Mouse (Mus musculus) CH12.LX (cell line): ENCODE results near the gene Ptpn5. TPM values are rescaled to one million over a fixed set of nuclear protein-coding genes. Genes with fewer than 3 reads are reported as not detected.
A peak's percentile ranks its signal among the peaks of the same experiment; 100 is the strongest.

Experiments
- DNase-seq: peaks from one replicate; pipeline ENCODE4 v3.0.0-alpha.2; 2013; ENCODE audit errors: extremely low read depth
- H3K27ac ChIP-seq: 2 replicates; pipeline ENCODE4 v1.5.1; 2012; ENCODE audit warnings: low read depth, mild to moderate bottlenecking, control low read depth, moderate library complexity; ENCODE audit not compliant: insufficient read depth
- H3K27me3 ChIP-seq: replicated peaks from 2 replicates; pipeline ENCODE3; 2012; ENCODE audit warnings: inconsistent platforms
- H3K36me3 ChIP-seq, 2 experiments: replicated peaks in 1 of 2; 2 replicates each; pipeline versions ENCODE3 to v1.6.1; 2012; ENCODE audit warnings: inconsistent platforms in 1 of 2, low read length in 1 of 2, mild to moderate bottlenecking in 1 of 2, mixed read lengths in 1 of 2, moderate library complexity in 1 of 2; ENCODE audit not compliant: control insufficient read depth in 1 of 2, insufficient read depth in 1 of 2
- H3K4me1 ChIP-seq, 2 experiments: 2 replicates each; pipeline ENCODE4 v1.6.1; 2012; ENCODE audit warnings: inconsistent platforms in 1 of 2, moderate library complexity in 1 of 2; ENCODE audit not compliant: insufficient read depth in 2 of 2, control insufficient read depth in 1 of 2
- H3K4me2 ChIP-seq: 2 replicates; pipeline ENCODE4 v1.6.1; 2012; ENCODE audit warnings: low read depth, mild to moderate bottlenecking, control low read depth; ENCODE audit not compliant: poor library complexity, insufficient read depth, severe bottlenecking
- H3K4me3 ChIP-seq, 3 experiments: fragments of 150-350 bp in 1 of 3; sonication (generic) in 1 of 3; replicated peaks in 1 of 3; 2 replicates each; pipeline versions ENCODE3 to v1.5.1; 2011 to 2012; ENCODE audit warnings: low read depth in 2 of 3, low read length in 2 of 3, mild to moderate bottlenecking in 2 of 3, moderate library complexity in 2 of 3, control low read depth in 1 of 3, improper control_type of control experiment in 1 of 3, inconsistent platforms in 1 of 3, mixed read lengths in 1 of 3; ENCODE audit not compliant: poor library complexity in 1 of 3
- H3K79me2 ChIP-seq: replicated peaks from 2 replicates; pipeline ENCODE4 v1.6.1; 2012; ENCODE audit warnings: mild to moderate bottlenecking, moderate library complexity; ENCODE audit not compliant: control insufficient read depth, poor library complexity, insufficient read depth, severe bottlenecking; ENCODE audit errors: extremely low read depth
- H3K9ac ChIP-seq: 2 replicates; pipeline ENCODE4 v1.6.1; 2012; ENCODE audit warnings: low read depth, mild to moderate bottlenecking, control low read depth, moderate library complexity; ENCODE audit not compliant: insufficient read depth
- H3K9me3 ChIP-seq: replicated peaks from 2 replicates; pipeline ENCODE3; 2012; ENCODE audit warnings: low read length, inconsistent platforms, mixed read lengths
- BHLHE40 ChIP-seq: IDR thresholded peaks from 2 replicates; pipeline ENCODE4 v1.6.1; 2011; ENCODE audit warnings: mild to moderate bottlenecking, low read depth, low read length, improper control_type of control experiment
- CHD1 ChIP-seq: IDR thresholded peaks from 2 replicates; pipeline ENCODE4 v1.6.1; 2012; ENCODE audit warnings: low read depth, low read length, improper control_type of control experiment, inconsistent platforms
- CHD2 ChIP-seq: IDR thresholded peaks from 2 replicates; pipeline ENCODE4 v1.6.1; 2011; ENCODE audit warnings: low read length, improper control_type of control experiment
- CTCF ChIP-seq, 2 experiments: IDR thresholded peaks in 1 of 2; conservative IDR thresholded peaks in 1 of 2; 2 replicates each; pipeline ENCODE4 v1.5.1; 2011 to 2012; ENCODE audit warnings: low read depth in 2 of 2, low read length in 2 of 2, improper control_type of control experiment in 1 of 2, inconsistent platforms in 1 of 2, mild to moderate bottlenecking in 1 of 2, moderate library complexity in 1 of 2
- EP300 ChIP-seq: IDR thresholded peaks from 2 replicates; pipeline ENCODE4 v1.6.1; 2011; ENCODE audit warnings: low read length, improper control_type of control experiment
- ETS1 ChIP-seq: conservative IDR thresholded peaks from 2 replicates; pipeline ENCODE4 v1.6.1; 2012; ENCODE audit warnings: low read depth, mild to moderate bottlenecking, inconsistent platforms, low read length, improper control_type of control experiment, moderate library complexity
- HCFC1 ChIP-seq: IDR thresholded peaks from 2 replicates; pipeline ENCODE4 v1.6.1; 2012; ENCODE audit warnings: low read depth, mild to moderate bottlenecking, inconsistent platforms, low read length, improper control_type of control experiment
- JUN ChIP-seq: IDR thresholded peaks from 2 replicates; pipeline ENCODE4 v1.6.1; 2011; ENCODE audit warnings: low read depth, mild to moderate bottlenecking, low read length, improper control_type of control experiment, moderate library complexity; ENCODE audit not compliant: insufficient read depth
- KAT2A ChIP-seq: IDR thresholded peaks from 2 replicates; pipeline ENCODE4 v1.6.1; 2012; ENCODE audit warnings: low read length, improper control_type of control experiment, inconsistent platforms; ENCODE audit not compliant: insufficient replicate concordance
- MAFK ChIP-seq: IDR thresholded peaks from 2 replicates; pipeline ENCODE4 v1.6.1; 2011; ENCODE audit warnings: low read length, improper control_type of control experiment; ENCODE audit not compliant: insufficient replicate concordance
- MAX ChIP-seq: IDR thresholded peaks from 2 replicates; pipeline ENCODE4 v1.6.1; 2011; ENCODE audit warnings: low read length, improper control_type of control experiment
- MAZ ChIP-seq: IDR thresholded peaks from 2 replicates; pipeline ENCODE4 v1.6.1; 2012; ENCODE audit warnings: low read depth, mild to moderate bottlenecking, inconsistent platforms, low read length, improper control_type of control experiment, moderate library complexity
- MEF2A ChIP-seq: IDR thresholded peaks from 2 replicates; pipeline ENCODE4 v1.6.1; 2014; ENCODE audit warnings: low read depth, mild to moderate bottlenecking, inconsistent platforms, low read length, improper control_type of control experiment, borderline replicate concordance
- MXI1 ChIP-seq: IDR thresholded peaks from 2 replicates; pipeline ENCODE4 v1.6.1; 2011; ENCODE audit warnings: mild to moderate bottlenecking, low read depth, low read length, improper control_type of control experiment
- NELFE ChIP-seq: IDR thresholded peaks from 2 replicates; pipeline ENCODE4 v1.6.1; 2011; ENCODE audit warnings: low read depth, low read length, improper control_type of control experiment
- NRF1 ChIP-seq: IDR thresholded peaks from 2 replicates; pipeline ENCODE4 v1.6.1; 2014; ENCODE audit warnings: low read depth, mild to moderate bottlenecking, inconsistent platforms, low read length, improper control_type of control experiment, moderate library complexity
- RAD21 ChIP-seq: IDR thresholded peaks from 2 replicates; pipeline ENCODE4 v1.6.1; 2011; ENCODE audit warnings: low read depth, mild to moderate bottlenecking, low read length, improper control_type of control experiment, moderate library complexity
- RCOR1 ChIP-seq: conservative IDR thresholded peaks from 2 replicates; pipeline ENCODE4 v1.6.1; 2012; ENCODE audit warnings: low read depth, mild to moderate bottlenecking, inconsistent platforms, low read length, improper control_type of control experiment
- TBP ChIP-seq: conservative IDR thresholded peaks from 2 replicates; pipeline ENCODE4 v1.6.1; 2011; ENCODE audit warnings: low read depth, low read length, improper control_type of control experiment
- ZC3H11A ChIP-seq: IDR thresholded peaks from 2 replicates; pipeline ENCODE4 v1.6.1; 2012; ENCODE audit warnings: low read depth, mild to moderate bottlenecking, inconsistent platforms, low read length, improper control_type of control experiment
- ZMIZ1 ChIP-seq: IDR thresholded peaks from 2 replicates; pipeline ENCODE4 v1.6.1; 2012; ENCODE audit warnings: low read depth, mild to moderate bottlenecking, inconsistent platforms, low read length, improper control_type of control experiment
- ZNF384 ChIP-seq: IDR thresholded peaks from 2 replicates; pipeline ENCODE4 v1.6.1; 2012; ENCODE audit warnings: low read depth, low read length, improper control_type of control experiment, inconsistent platforms
- dilution Hi-C: fragments of 300-500 bp; cut with MboI; formaldehyde crosslinking; loops from 2 replicates; pipeline ENCODE4 v1.14.3; 2020; ENCODE audit warnings: low sequenced_read_pairs; ENCODE audit not compliant: extremely low pct_unique_long_range_greater_than_20kb, extremely low pct_ligation_motif_present
- in situ Hi-C: fragments of 300-500 bp; cut with MboI; formaldehyde crosslinking; loops from 3 replicates; pipeline ENCODE4 v1.14.3; 2019; ENCODE audit warnings: low sequenced_read_pairs, low pct_ligation_motif_present, low pct_unique_long_range_greater_than_20kb, mixed read lengths
- polyA plus RNA-seq: library from polyadenylated mRNA; unstranded; fragments of >175 nt; gene quantifications from 2 replicates; pipeline ENCODE4 v1.2.1, GENCODE M21; 2012; ENCODE audit warnings: low read depth; ENCODE audit not compliant: insufficient read length
- total RNA-seq, 2 experiments: library from RNA; depleted of rRNA; stranded (reverse); fragments of 300-350 nt in 1 of 2; fragments of >200 nt in 1 of 2; gene quantifications; 2 replicates each; pipeline ENCODE4 v1.2.3; 2012 to 2014

Ptpn5 gene
- total and polyA plus RNA-seq, 3 experiments = 0.90 to 3.4 (median 1.9) TPM

DNA sequence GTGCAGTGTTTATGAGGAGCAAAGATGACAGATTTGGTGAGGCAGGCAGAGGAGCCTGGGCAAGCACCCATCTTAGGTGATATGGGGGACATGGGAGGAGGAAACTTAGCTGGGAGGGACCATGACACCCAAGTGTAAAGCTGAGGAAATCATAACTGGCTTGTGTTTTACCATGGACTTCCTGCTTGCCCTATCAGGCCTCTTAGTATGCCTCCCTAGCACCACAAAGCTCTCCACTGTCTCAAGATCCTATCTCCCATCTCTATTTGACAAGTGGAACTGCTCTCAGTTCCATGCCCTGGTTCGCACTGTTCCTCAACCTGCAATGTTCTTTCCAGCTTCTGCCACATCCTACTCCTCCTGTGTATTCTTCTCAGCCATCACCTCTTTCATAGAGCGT lies 18.0 kb downstream of the Ptpn5 start:
- Histone ChIP-seq H3K9me3 (no peaks in the 10 kb centered on the region), H3K27ac (no peak overlapping the region), H3K36me3 (no peaks in the 10 kb centered on the region)
- in situ Hi-C loops = no loop called here
- TF ChIP-seq RAD21 = no peak
- no peak for TF ChIP-seq MEF2A
- TF ChIP-seq MXI1 = no peak
- TF ChIP-seq CHD2 = no peak
- TF ChIP-seq MAFK = no peak
- TF ChIP-seq EP300 = no peak
- TF ChIP-seq NELFE = no peak
- TF ChIP-seq ETS1 = no peak
- TF ChIP-seq JUN = no peak
- no peak for TF ChIP-seq MAZ
- TF ChIP-seq TBP = no peak
- TF ChIP-seq, all 38 proteins: peak for 0
- Histone ChIP-seq H3K9ac (no peak overlapping the region), H3K27me3 (no peaks in the 10 kb centered on the region), H3K4me3 (no peak overlapping the region), H3K4me1 (peaks cover 0 to 19% of the 10 kb centered on the region in 2 experiments; a peak in 3 of 4 replicates), H3K4me2 (no peak overlapping the region), H3K79me2 (no peaks in the 10 kb centered on the region)
- dilution Hi-C loops = no loop called here
- no peak for DNase-seq

DNA sequence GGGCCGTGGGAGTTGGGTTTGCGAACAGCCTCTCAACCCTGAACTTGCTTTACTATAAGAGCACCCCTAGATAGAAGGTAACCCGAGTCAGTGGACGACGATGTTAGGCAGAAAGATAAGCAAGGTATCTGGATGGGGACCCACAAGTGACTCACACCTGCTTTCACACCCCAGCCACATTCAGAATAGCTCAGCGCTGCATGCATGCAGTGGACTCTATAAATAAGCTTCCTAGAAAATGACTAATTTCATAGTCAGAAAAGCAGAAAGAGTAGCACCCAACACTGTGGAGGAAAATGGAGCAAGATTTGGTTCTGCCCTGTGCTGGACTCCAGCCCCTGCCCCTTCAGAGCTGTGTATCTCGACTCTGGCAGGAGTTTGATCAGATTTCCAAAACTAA lies 20.1 kb downstream of the Ptpn5 start:
- in situ Hi-C loops = no loop called here
- Histone ChIP-seq H3K4me3 (no peak overlapping the region), H3K9ac (no peak overlapping the region), H3K27me3 (no peaks in the 10 kb centered on the region), H3K4me1 (peaks cover 6 to 26% of the 10 kb centered on the region in 2 experiments), H3K4me2 (no peak overlapping the region), H3K27ac (no peak overlapping the region), H3K36me3 (no peaks in the 10 kb centered on the region), H3K9me3 (no peaks in the 10 kb centered on the region), H3K79me2 (no peaks in the 10 kb centered on the region)
- DNase-seq = peak; percentile 51
- dilution Hi-C loops = no loop called here
- TF ChIP-seq NRF1 = no peak
- TF ChIP-seq EP300 = peak; percentile 32; the same call in 1 of the 2 replicates
- TF ChIP-seq MEF2A = peak; percentile 58
- no peak for TF ChIP-seq RCOR1
- TF ChIP-seq MAFK = no peak
- TF ChIP-seq CHD1 = no peak
- peak; percentile 54 for TF ChIP-seq BHLHE40
- no peak for TF ChIP-seq KAT2A
- no peak for TF ChIP-seq ZMIZ1
- TF ChIP-seq ETS1 = 0 out of 2 replicates have a peak, but pooled peaks have one; percentile 22
- no peak for TF ChIP-seq MAX
- no peak for TF ChIP-seq ZC3H11A
- no peak for TF ChIP-seq CTCF (conservative IDR thresholded peaks at IDR 0.05 in 1 of 2, IDR thresholded peaks at IDR 0.05 in 1 of 2; ENCODE audit: low read depth in 2 of 2, low read length in 2 of 2)
- no peak for TF ChIP-seq ZNF384
- TF ChIP-seq HCFC1 = no peak
